Mouse (Mus musculus) neural tube, postnatal 0 days (tissue): ENCODE measurements around the gene Gm4791. TPM values are rescaled to one million over a fixed set of nuclear protein-coding genes. Genes with fewer than 3 reads are reported as not detected.

Experiments
- polyA plus RNA-seq: library from polyadenylated mRNA; unstranded; fragments of >200 nt; fragmentation: Nextera tagmentation; extraction: Ambion mirVana; gene quantifications from 2 replicates; pipeline ENCODE4 v1.2.1, GENCODE M21; 2015

Gm4791 gene
- not detected in 2 replicates for polyA plus RNA-seq

GRCm38 (mm10) chr9:46998338-46998791, at the start of gene Gm4791:
Gene Gm4791 (plus strand): TSS chr9:46998741.

